Mouse (Mus musculus): ENCODE data around the gene Osbpl9. TPM values are rescaled to one million over a fixed set of nuclear protein-coding genes. Genes with fewer than 3 reads are reported as not detected.
A peak's percentile ranks its signal among the peaks of the same experiment; 100 is the strongest.

The Osbpl9 gene
- total and polyA plus RNA-seq, 3 experiments = 55.5 to 73.5 (median 59.2) TPM

DNA sequence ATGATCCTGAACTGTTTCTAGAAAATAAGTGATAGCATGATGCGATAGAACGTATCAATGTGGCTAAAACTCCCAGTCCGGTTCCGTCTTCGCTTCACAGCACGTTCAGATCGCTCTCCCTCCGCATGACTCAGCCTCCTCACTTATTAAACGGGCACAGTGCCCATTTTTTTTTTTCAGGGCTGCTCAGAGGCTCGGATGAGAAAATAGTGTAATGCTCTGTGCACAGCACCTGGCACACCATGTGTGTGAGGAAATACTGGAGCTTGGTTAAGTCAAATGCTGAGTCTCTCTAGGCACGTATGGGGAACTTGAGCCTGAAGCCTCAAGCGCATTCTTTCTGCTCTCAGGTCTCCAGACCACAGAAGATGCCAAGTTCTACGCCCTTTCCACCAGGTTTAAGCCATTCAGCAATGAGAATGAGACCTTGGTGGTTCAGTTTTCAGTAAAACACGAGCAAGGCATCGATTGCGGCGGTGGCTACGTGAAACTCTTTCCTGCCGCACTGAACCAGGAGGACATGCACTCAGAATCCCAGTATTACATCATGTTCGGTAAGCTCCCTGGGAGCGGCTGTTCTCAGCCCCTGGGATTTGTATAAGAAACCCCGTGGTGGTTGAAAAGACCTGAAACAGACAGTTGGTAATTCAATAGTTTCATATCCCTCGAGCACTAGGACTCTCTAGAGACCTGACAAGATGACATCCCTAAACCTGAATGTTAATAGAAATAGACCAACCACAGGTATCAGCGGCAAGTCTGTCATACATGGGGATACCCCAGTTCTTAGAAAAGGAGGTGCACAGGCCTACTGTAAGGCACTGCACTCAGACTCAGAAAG is 36.6 kb upstream of the Osbpl9 start (continued):
- TF ChIP-seq UBTF (IDR thresholded peaks at IDR 0.05; ENCODE audit: low read depth, low read length) (no peak), HCFC1 (IDR thresholded peaks at IDR 0.05; ENCODE audit: low read depth, low read length) (no peak), SMC3 (IDR thresholded peaks at IDR 0.05; ENCODE audit: low read depth, low read length) (no peak), BHLHE40 (IDR thresholded peaks at IDR 0.05; ENCODE audit: low read depth, low read length) (peak; percentile 44), NRF1 (IDR thresholded peaks at IDR 0.05; ENCODE audit: low read depth, low read length) (no peak), ZKSCAN1 (IDR thresholded peaks at IDR 0.05; ENCODE audit: borderline replicate concordance, low read depth, low read length) (no peak), CHD1 (IDR thresholded peaks at IDR 0.05; ENCODE audit: low read depth, low read length) (no peak), CHD2 (IDR thresholded peaks at IDR 0.05; ENCODE audit: low read length) (no peak), USF1 (IDR thresholded peaks at IDR 0.05; ENCODE audit: low read depth, low read length) (no peak), USF2 (conservative IDR thresholded peaks at IDR 0.05; ENCODE audit: low read depth, low read length) (no peak)

- dilution Hi-C loops (cut with MboI; ENCODE audit: extremely low pct_ligation_motif_present, extremely low pct_unique_long_range_greater_than_20kb, low sequenced_read_pairs) (no loop called here), in situ Hi-C loops (cut with MboI; ENCODE audit: low pct_ligation_motif_present, low pct_unique_long_range_greater_than_20kb, low sequenced_read_pairs) (no loop called here)
- Histone ChIP-seq H3K27me3 (replicated peaks) (peaks cover 9% of the 10 kb centered on the region), H3K4me1 (ENCODE audit: control insufficient read depth in 1 of 2, insufficient read depth in 2 of 2) (peaks cover 4 to 29% of the 10 kb centered on the region in 2 experiments; a peak in 3 of 4 replicates), H3K79me2 (replicated peaks; ENCODE audit: control insufficient read depth, extremely low read depth, insufficient read depth, poor library complexity, severe bottlenecking) (no peaks in the 10 kb centered on the region), H3K9me3 (replicated peaks; ENCODE audit: low read length) (no peaks in the 10 kb centered on the region), H3K27ac (ENCODE audit: insufficient read depth, low read depth) (no peak overlapping the region), H3K4me3 (replicated peaks in 1 of 3; ENCODE audit: low read depth in 2 of 3, low read length in 2 of 3, poor library complexity in 1 of 3) (no peak overlapping the region), H3K4me2 (ENCODE audit: insufficient read depth, low read depth, poor library complexity, severe bottlenecking) (no peak overlapping the region), H3K9ac (ENCODE audit: insufficient read depth, low read depth) (no peak overlapping the region), H3K36me3 (replicated peaks in 1 of 2; ENCODE audit: control insufficient read depth in 1 of 2, insufficient read depth in 1 of 2, low read length in 1 of 2) (no peaks in the 10 kb centered on the region)
- no peak for TF ChIP-seq SMC3 (IDR thresholded peaks at IDR 0.05; ENCODE audit: low read depth, low read length)
- no peak for TF ChIP-seq HCFC1 (IDR thresholded peaks at IDR 0.05; ENCODE audit: low read depth, low read length)
- no peak for TF ChIP-seq GABPA (IDR thresholded peaks at IDR 0.05; ENCODE audit: insufficient replicate concordance, low read depth, low read length)
- no peak for TF ChIP-seq PAX5 (IDR thresholded peaks at IDR 0.05; ENCODE audit: low read length)
- no peak for DNase-seq (ENCODE audit: extremely low read depth)
Observed at GRCm38 (mm10) chr4:109236186-109236879, 34.3 kb upstream of the Osbpl9 start.

DNA sequence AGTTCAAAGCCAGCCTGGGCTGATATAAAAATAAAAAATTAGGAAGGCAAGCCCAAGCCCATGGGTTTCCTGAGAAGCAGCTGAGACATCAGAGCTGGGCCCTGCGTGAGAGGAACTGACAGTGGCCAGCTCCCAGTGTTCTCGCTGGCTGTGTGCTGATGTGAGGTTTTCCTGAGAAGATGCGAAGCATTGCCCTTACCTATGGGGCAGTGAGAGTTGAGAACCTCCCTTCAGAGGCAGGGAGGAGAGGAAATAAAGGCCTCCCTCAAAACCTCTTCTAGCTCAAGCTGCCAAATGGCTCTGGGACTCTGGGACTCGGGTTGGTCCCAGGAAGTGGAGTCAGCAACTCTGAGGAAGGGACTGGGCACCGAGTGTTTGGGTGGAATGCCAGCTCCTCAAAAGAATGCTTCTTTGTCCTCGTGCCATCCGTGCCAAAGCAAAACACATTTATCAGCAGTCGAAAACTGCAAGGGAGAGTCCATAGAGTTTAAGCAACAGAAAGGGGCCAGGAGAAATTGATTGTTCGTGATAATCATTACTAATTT is 32.8 kb upstream of the Osbpl9 start:
- peaks cover 7% of the 10 kb centered on the region for H3K27me3 ChIP-seq (replicated peaks)
- no peak for TF ChIP-seq JUND (conservative IDR thresholded peaks at IDR 0.05; ENCODE audit: low read depth, low read length)
- TF ChIP-seq PAX5 (IDR thresholded peaks at IDR 0.05; ENCODE audit: low read length) = no peak
- TF ChIP-seq SIN3A (IDR thresholded peaks at IDR 0.05; ENCODE audit: low read length) = no peak
- no peak for TF ChIP-seq MAX (IDR thresholded peaks at IDR 0.05; ENCODE audit: low read length)
- no peak for TF ChIP-seq POLR2A (IDR thresholded peaks at IDR 0.05; ENCODE audit: low read depth, low read length)
- no peak for TF ChIP-seq RCOR1 (conservative IDR thresholded peaks at IDR 0.05; ENCODE audit: low read depth, low read length)
- no peak for TF ChIP-seq TBP (conservative IDR thresholded peaks at IDR 0.05; ENCODE audit: low read depth, low read length)
- no peak for TF ChIP-seq TCF12 (IDR thresholded peaks at IDR 0.05; ENCODE audit: low read depth, low read length)
- no peak for TF ChIP-seq MAFK (IDR thresholded peaks at IDR 0.05; ENCODE audit: insufficient replicate concordance, low read length)
- TF ChIP-seq MEF2A (IDR thresholded peaks at IDR 0.05; ENCODE audit: borderline replicate concordance, low read depth, low read length) = no peak
- no peak overlapping the region for H3K4me3 ChIP-seq (replicated peaks in 1 of 3; ENCODE audit: low read depth in 2 of 3, low read length in 2 of 3, poor library complexity in 1 of 3)
- dilution Hi-C loops (cut with MboI; ENCODE audit: extremely low pct_ligation_motif_present, extremely low pct_unique_long_range_greater_than_20kb, low sequenced_read_pairs) = no loop called here
- peaks cover 5 to 29% of the 10 kb centered on the region in 2 experiments; a peak in 3 of 4 replicates for H3K4me1 ChIP-seq (ENCODE audit: control insufficient read depth in 1 of 2, insufficient read depth in 2 of 2)
- no peak for DNase-seq (ENCODE audit: extremely low read depth)
- H3K9me3 ChIP-seq (replicated peaks; ENCODE audit: low read length) = no peaks in the 10 kb centered on the region
- no peak overlapping the region for H3K9ac ChIP-seq (ENCODE audit: insufficient read depth, low read depth)
- H3K79me2 ChIP-seq (replicated peaks; ENCODE audit: control insufficient read depth, extremely low read depth, insufficient read depth, poor library complexity, severe bottlenecking) = no peaks in the 10 kb centered on the region
- in situ Hi-C loops (cut with MboI; ENCODE audit: low pct_ligation_motif_present, low pct_unique_long_range_greater_than_20kb, low sequenced_read_pairs) = no loop called here
- no peak overlapping the region for H3K4me2 ChIP-seq (ENCODE audit: insufficient read depth, low read depth, poor library complexity, severe bottlenecking)
- no peak overlapping the region for H3K27ac ChIP-seq (ENCODE audit: insufficient read depth, low read depth)
- H3K36me3 ChIP-seq (replicated peaks in 1 of 2; ENCODE audit: control insufficient read depth in 1 of 2, insufficient read depth in 1 of 2, low read length in 1 of 2) = no peaks in the 10 kb centered on the region

Data from CH12.LX (cell line).